Mouse (Mus musculus) gastrocnemius, postnatal 10 days (tissue): Measurements from ENCODE around the gene Olfr569. TPM values are rescaled to one million over a fixed set of nuclear protein-coding genes. Genes with fewer than 3 reads are reported as not detected.

ENCODE experiments used
- DNase-seq: peaks from one replicate; pipeline ENCODE4 v3.0.0; 2021; ENCODE audit warnings: mixed read lengths
- long read RNA-seq, 2 experiments: library from polyadenylated mRNA; stranded (forward); transcript quantifications; one replicate each; pipeline ENCODE4 v2.0.0; 2021
- total RNA-seq, 2 experiments: library from RNA; stranded (reverse); gene quantifications; 2 replicates each; pipeline ENCODE4 v1.2.3; 2021

Gene Olfr569
- not detected for total RNA-seq
- long read RNA-seq, experiment 1 = 0 reads
- long read RNA-seq, experiment 2 = 0 reads

- DNase-seq = no peak
Observed at GRCm38 (mm10) chr7:102890782-102891181, at the start of gene Olfr569. TSS of gene Olfr569 (minus strand) at chr7:102890882.

- DNase-seq = no peak
Observed at GRCm38 (mm10) chr7:102927105-102927504, 36.4 kb upstream of the Olfr569 start.

GRCm38 (mm10) chr7:102924109-102924508 is 33.4 kb upstream of the Olfr569 start, which contains the start of gene Olfr572:
TSS of gene Olfr572 (plus strand) at chr7:102924409.
- no peak for DNase-seq

GRCm38 (mm10) chr7:102919632-102920031 is 28.9 kb upstream of the Olfr569 start:
- no peak for DNase-seq

- DNase-seq = no peak
Observed at GRCm38 (mm10) chr7:102917032-102917875, 26.6 kb upstream of the Olfr569 start, which contains the start of gene Olfr571. TSS of gene Olfr571 (minus strand) at chr7:102917536.

- DNase-seq = no peak
Observed at GRCm38 (mm10) chr7:102916405-102916804, 25.7 kb upstream of the Olfr569 start.

- DNase-seq = no peak
Observed at GRCm38 (mm10) chr7:102915261-102915660, 24.6 kb upstream of the Olfr569 start.

GRCm38 (mm10) chr7:102876822-102877221 is 13.9 kb downstream of the Olfr569 start, which contains the start of gene Olfr568:
TSS of gene Olfr568 (plus strand) at chr7:102877122.
- no peak for DNase-seq

- DNase-seq = no peak
Observed at GRCm38 (mm10) chr7:102858665-102859064, 32.0 kb downstream of the Olfr569 start, which contains the start of gene Olfr566. TSS of gene Olfr566 (minus strand) at chr7:102858765.

- DNase-seq = no peak
Observed at GRCm38 (mm10) chr7:102855807-102856206, 34.9 kb downstream of the Olfr569 start.

Other genes with a start within 250 kb of the Olfr569 start
- gene Olfr555, start 232.1 kb downstream of the Olfr569 start, total RNA-seq = not detected
- gene Olfr556, start 226.0 kb downstream of the Olfr569 start, total RNA-seq = not detected
- 1 to 10 TPM; 4.7 to 6.6 TPM for gene Trim68, start 203.6 kb downstream of the Olfr569 start, total RNA-seq
- gene Olfr557, start 195.0 kb downstream of the Olfr569 start, total RNA-seq = not detected
- gene Olfr558, start 188.7 kb downstream of the Olfr569 start, total RNA-seq = 1 to 10 TPM; 3.4 to 3.8 TPM
- not detected for gene Olfr33, start 171.8 kb downstream of the Olfr569 start, total RNA-seq
- not detected for gene Olfr559, start 163.4 kb downstream of the Olfr569 start, total RNA-seq
- gene Olfr560, start 131.5 kb downstream of the Olfr569 start, total RNA-seq = not detected
- gene Olfr78, start 131.4 kb downstream of the Olfr569 start, total RNA-seq = 1 to 10 TPM; 1.3 to 1.4 TPM
- not detected for gene Olfr561, start 119.7 kb downstream of the Olfr569 start, total RNA-seq
- gene Olfr564, start 87.4 kb downstream of the Olfr569 start, total RNA-seq = not detected
- gene Olfr566, start 32.1 kb downstream of the Olfr569 start, total RNA-seq = not detected
- gene Olfr568, start 13.8 kb downstream of the Olfr569 start, total RNA-seq = not detected
- not detected for gene Olfr570, start 3.7 kb upstream of the Olfr569 start, total RNA-seq
- not detected for gene Olfr571, start 26.7 kb upstream of the Olfr569 start, total RNA-seq
- not detected for gene Olfr572, start 33.5 kb upstream of the Olfr569 start, total RNA-seq
- gene Olfr573-ps1, start 51.7 kb upstream of the Olfr569 start, total RNA-seq = not detected
- not detected for gene Olfr574, start 57.6 kb upstream of the Olfr569 start, total RNA-seq
- gene Olfr575, start 67.9 kb upstream of the Olfr569 start, total RNA-seq = not detected
- not detected for gene Olfr576, start 71.8 kb upstream of the Olfr569 start, total RNA-seq
- not detected for gene Olfr577, start 85.1 kb upstream of the Olfr569 start, total RNA-seq
- gene Olfr578, start 98.4 kb upstream of the Olfr569 start, total RNA-seq = not detected
- not detected for gene Olfr582, start 147.1 kb upstream of the Olfr569 start, total RNA-seq
- gene Olfr583, start 160.4 kb upstream of the Olfr569 start, total RNA-seq = not detected
- not detected for gene Olfr584, start 191.0 kb upstream of the Olfr569 start, total RNA-seq
- not detected for gene Olfr585, start 206.8 kb upstream of the Olfr569 start, total RNA-seq
- not detected for gene Olfr586, start 234.8 kb upstream of the Olfr569 start, total RNA-seq
- not detected for gene Olfr588-ps1, start 250.0 kb upstream of the Olfr569 start, total RNA-seq